Mouse (Mus musculus) kidney, adult 2 months (tissue): ENCODE results near the gene Ndufs3.
"Not testable (repeated sequence)": the region's sequence is repeated elsewhere in the genome, so short reads cannot be mapped to it uniquely, and the experiment has no call there.

Source experiments
- CTCF ChIP-seq: fragments of 200-500 bp; conservative IDR thresholded peaks from 2 replicates; pipeline ENCODE4 v1.5.1; 2011; ENCODE audit warnings: low read depth, mild to moderate bottlenecking, control low read depth, low read length, moderate library complexity, mixed read lengths; ENCODE audit not compliant: insufficient read depth, insufficient read length
- POLR2A ChIP-seq: fragments of 200-500 bp; IDR thresholded peaks from one replicate; pipeline ENCODE4 v1.6.1; 2011; ENCODE audit warnings: low read depth, low read length, control low read depth

DNA sequence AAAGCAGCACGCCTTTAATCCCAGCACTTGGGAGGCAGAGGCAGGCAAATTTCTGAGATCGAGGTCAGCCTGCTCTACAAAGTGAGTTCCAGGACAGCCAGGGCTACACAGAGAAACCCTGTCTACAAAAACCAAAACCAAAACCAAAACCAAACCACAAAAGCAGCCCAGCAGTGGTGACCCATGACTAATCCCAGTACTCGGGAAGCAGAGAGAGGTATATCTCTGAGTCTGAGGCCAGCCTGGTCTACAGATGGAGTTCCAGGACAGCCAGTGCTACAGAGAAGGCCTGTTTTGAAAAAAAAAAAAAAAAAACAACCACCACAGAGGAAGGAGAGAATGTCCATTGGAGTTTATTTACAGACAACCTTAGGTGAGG, 10.3 kb downstream of the Ndufs3 start:
- TF ChIP-seq CTCF, POLR2A: not testable (repeated sequence)
